Mouse (Mus musculus) brain, embryonic 14.5 days (tissue): Measurements from ENCODE around the gene Myom1. TPM values are rescaled to one million over a fixed set of nuclear protein-coding genes. Genes with fewer than 3 reads are reported as not detected.
"Not testable (repeated sequence)": the region's sequence is repeated elsewhere in the genome, so short reads cannot be mapped to it uniquely, and the experiment has no call there.

ENCODE experiments used
- DNase-seq: peaks from one replicate; pipeline ENCODE4 v3.0.0-alpha.2; 2011; ENCODE audit warnings: low read depth
- CTCF ChIP-seq: fragments of 200-500 bp; IDR thresholded peaks from 2 replicates; pipeline ENCODE4 v1.5.1; 2012; ENCODE audit warnings: inconsistent platforms, mild to moderate bottlenecking, moderate library complexity, borderline replicate concordance; ENCODE audit not compliant: insufficient read depth, insufficient read length; ENCODE audit errors: extremely low read depth
- POLR2A ChIP-seq: fragments of 200-500 bp; IDR thresholded peaks from 2 replicates; pipeline ENCODE4 v1.6.1; 2012; ENCODE audit warnings: mild to moderate bottlenecking, inconsistent platforms, borderline replicate concordance; ENCODE audit not compliant: poor library complexity, insufficient read depth, insufficient read length, severe bottlenecking; ENCODE audit errors: extremely low read depth
- polyA plus RNA-seq: library from polyadenylated mRNA; depleted of rRNA; stranded (reverse); fragments of >200 nt; gene quantifications from 2 replicates; pipeline ENCODE4 v1.2.3, GENCODE M21; 2012; rRNA removed

The Myom1 gene
- 1.6 and 2.3 TPM in 2 replicates for polyA plus RNA-seq

DNA sequence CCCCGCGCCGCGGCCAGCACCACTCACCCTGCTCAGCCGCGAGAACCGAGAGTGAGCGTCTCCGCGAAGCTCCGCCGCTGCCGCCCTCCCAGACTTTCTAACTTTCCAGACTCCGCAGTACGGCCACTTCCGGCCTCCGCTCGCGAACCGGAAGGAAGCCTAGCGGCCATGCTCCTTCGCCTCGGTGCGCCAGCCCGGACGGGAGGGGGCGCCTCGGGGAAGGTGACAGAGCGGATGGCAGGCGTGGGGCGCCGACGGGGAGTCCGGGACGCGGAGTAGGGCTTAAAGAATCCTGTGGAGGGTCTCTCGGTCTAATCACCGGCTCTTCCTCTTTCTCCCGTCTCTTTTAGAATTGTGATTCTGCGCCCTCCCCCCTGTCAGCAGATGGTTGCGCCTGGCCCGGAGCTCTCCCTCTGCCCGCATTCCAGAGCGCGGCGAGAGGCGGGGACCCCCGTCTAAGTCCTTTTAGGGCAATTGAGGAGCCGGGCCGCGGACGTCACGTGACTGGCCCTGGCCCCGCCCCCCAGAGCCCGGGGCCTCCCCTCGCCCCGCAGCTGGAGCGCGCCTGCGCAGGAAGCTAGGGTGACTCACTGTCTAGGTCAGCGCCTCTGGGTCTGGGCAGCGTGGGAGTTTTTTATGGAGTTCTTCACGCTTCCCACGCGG lies at the start of gene Myom1:
Gene Myom1, plus strand, starts transcription at position 553 of the 663 bp plus-strand sequence.
- DNase-seq: peak; percentile 98
- TF ChIP-seq POLR2A (peak; percentile 85), CTCF (peak; percentile 34; the same call in 1 of the 2 replicates)

DNA sequence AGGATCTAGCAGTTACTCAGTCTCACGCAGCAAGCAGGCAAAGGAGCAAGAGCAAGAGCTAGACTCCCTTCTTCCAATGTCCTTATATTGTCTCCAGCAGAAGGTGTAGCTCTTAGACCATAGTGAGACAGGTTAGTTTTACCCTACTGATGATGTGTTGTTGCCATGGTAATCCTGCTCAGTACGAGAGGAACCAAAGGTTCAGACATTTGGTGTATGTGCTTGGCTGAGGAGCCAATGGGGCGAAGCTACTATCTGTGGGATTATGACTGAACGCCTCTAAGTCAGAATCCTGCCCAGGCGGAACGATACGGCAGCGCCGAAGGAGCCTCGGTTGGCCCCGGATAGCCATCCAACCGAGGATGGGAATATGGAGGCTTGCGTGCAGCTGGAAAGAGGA lies 38.9 kb upstream of the Myom1 start:
- DNase-seq: peak; percentile 27

DNA sequence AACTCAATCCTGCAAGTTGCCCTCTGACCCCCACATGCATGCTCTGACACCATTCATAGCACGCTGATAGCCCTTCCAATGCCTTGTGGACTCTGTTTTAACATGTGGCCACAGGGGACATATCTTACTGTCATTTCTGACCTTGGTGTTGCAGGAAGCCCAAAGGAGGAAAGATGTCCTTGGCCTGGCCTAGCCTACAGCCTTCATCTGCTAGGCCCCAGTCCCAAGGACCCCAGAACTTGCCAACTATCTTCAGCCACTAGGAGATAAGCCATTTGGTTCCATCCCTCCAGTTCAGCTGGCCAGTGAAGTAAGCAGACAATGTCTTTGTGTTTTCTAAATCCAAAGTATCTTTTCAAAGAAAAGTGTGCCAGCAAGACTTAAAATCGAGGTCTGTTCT lies 37.2 kb upstream of the Myom1 start:
- TF ChIP-seq CTCF: no peak
- no peak for TF ChIP-seq POLR2A
- no peak for DNase-seq

DNA sequence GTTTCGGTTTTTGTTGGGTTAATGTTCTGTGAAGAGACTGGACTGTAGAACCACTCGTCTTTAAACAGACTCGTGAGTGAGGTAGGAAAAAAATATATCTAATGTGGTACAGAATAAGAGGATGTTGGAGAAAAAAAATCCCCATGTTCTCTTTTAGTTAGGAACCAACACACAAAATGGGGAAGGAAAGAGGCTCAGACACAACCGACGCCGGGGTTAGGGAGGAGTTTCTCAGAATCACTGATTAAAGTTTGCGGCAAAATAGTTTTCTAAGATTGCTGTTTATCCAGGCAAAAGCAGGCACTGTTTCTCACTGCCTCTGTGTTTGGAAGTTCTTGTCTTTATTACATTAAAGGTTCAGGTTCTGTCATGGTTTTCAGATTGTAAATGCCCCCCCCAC lies 36.3 kb upstream of the Myom1 start:
- no peak for TF ChIP-seq POLR2A
- TF ChIP-seq CTCF: no peak

DNA sequence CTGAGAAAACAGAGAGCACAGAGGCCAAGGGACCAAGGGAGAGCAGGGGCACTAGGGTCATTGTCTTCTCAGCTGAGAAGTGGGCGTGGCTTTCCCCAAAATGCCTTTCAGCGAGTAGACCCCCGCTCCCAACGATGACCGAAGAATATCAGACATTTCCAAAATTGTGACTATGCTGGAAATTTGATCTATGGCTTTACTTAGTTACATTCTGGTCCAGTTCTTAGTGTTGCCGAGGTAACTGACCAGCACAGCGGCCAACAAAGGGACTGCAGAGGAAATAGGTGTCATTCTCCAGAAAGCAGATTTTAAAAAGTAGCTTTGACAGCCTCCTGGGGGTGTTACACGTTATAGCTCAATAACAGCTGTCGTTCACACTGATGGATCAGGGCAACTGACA lies 35.2 kb upstream of the Myom1 start:
- TF ChIP-seq POLR2A: no peak
- TF ChIP-seq CTCF: peak; percentile 9; the same call in 1 of the 2 replicates
- no peak for DNase-seq

More for the DNA sequence above, 36.3 kb upstream of the Myom1 start:
- no peak for DNase-seq

DNA sequence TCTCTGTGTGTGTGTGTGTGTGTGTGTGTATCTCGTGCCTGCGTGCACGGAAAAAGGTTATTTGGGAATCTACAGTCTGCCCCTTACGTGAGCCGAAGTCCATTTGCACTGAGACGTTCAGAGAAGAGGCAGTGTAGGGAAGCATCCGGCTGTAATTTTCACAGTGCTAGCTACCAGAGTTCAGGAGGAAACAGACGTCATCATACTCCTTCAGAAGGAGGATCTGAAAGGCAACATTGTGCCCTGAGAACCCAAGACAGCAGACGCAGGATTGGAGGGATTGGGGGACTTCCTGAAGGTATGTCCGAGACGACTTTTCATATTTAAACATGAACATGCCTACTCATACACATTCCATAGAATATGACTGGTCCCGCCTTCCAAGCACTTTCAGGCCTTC lies 34.8 kb upstream of the Myom1 start:
- no peak for DNase-seq
- TF ChIP-seq CTCF (no peak), POLR2A (no peak)

DNA sequence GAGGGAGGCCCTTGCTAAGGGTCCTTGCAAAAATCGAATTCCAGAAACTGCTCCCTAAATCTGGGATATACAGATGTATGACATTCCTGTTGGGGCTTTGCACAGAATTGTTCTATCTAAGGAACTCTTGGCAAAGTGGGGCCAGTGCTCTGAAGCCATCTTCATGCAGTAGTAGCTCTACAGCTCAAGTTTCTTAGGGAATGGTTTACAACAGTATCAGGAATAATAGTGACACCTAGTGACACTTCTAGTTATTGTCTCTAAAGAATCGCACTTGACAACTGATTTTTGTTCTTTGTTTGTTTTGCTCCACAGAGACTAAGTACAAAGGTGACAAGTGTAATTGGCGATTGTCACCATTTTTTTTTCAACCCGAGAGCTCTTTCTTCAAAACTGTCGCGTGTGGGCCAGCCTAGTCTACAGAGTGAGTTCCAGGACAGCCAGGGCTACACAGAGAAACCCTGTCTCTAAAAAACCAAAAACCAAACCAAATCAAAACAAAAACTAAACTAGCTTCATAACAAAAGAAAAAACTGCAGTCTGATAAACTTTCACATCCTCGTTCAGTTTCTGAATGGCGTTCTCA lies 33.7 kb upstream of the Myom1 start:
- TF ChIP-seq POLR2A (no peak), CTCF (0 out of 2 replicates have a peak, but pooled peaks have one; percentile 11)
- peak; percentile 82 for DNase-seq

DNA sequence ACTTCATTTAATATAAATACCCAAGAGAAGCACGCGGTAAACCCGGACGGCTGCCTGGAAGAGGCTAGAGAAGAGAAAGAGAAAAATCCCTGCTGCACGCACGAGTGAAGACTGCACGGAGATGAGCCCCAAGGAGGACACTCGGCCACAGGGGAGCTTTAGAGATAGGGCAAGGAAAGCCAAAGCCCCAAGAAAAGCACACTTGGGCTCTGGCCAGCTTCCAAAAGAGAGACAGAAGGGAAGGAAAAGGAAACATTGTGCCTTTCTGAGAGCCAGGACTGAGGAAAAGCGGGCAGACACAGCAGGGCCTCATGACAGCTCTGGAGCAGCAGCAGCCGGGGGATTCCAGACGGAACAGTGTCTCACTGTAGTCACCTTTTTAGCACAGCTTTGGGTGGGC lies 31.2 kb upstream of the Myom1 start:
- TF ChIP-seq POLR2A (no peak), CTCF (no peak)

DNA sequence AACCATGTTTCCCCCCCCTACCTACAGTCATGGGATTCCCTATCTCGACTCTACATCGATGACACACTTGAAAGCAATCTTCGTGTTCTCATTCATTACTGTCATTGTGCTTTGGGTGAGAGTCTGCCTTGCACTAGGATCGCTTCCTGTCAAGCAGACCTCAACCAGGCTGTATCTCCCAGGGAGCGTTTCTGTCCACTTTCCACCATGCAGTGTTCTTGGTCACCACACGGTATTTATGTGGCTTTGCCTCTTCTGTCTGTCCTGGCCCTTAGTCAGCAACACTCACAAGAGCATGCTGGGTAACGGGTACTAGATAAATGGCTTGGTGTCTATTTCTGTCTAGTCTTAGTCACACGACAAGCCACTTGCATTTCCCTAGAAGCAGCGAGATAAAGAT lies 29.0 kb upstream of the Myom1 start:
- TF ChIP-seq CTCF (no peak), POLR2A (no peak)

More for the DNA sequence above, 31.2 kb upstream of the Myom1 start:
- DNase-seq: peak; percentile 41

DNA sequence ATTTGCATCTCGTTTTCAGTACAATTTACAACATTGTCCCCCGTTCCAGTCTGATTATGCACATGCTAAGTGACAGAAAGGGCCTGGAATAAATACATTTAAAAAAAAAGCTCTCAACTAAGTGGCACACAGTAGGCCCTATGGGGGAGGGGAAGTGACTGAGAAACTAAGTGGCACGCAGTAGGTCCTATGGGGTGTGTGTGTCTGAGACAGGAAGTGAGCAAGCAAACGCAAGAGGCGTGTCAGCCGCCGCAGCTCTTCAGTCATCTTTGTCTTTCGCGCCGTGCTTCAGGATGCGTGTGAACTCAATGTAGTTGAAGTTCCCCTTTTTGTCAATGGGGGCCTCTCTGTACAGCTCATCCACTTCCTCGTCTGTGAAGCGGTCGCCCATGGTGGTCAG lies 28.4 kb upstream of the Myom1 start:
- not testable (repeated sequence) for DNase-seq

More for the DNA sequence above, 29.0 kb upstream of the Myom1 start:
- no peak for DNase-seq

DNA sequence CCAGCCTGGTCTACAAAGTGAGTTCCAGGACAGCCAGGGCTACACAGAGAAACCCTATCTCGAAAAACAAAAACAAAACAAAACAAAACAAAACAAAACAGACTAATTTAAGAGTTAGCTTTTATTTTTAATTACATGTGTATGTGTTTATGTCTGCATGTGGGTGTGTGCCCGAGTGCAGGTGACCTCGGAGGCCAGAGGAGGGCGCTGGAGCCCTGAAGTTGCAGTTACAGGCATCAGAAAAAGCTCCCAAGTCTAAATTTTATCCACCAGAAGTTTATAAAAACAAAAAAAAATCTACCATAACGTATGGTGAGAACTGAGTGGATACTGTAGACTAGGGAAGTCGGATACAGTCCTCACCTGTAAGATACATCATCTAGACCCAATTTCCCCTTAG lies 24.6 kb upstream of the Myom1 start:
- no peak for DNase-seq
- TF ChIP-seq CTCF (no peak), POLR2A (no peak)
